Mouse (Mus musculus): ENCODE results near the gene Lbx1.

The Lbx1 gene

DNA sequence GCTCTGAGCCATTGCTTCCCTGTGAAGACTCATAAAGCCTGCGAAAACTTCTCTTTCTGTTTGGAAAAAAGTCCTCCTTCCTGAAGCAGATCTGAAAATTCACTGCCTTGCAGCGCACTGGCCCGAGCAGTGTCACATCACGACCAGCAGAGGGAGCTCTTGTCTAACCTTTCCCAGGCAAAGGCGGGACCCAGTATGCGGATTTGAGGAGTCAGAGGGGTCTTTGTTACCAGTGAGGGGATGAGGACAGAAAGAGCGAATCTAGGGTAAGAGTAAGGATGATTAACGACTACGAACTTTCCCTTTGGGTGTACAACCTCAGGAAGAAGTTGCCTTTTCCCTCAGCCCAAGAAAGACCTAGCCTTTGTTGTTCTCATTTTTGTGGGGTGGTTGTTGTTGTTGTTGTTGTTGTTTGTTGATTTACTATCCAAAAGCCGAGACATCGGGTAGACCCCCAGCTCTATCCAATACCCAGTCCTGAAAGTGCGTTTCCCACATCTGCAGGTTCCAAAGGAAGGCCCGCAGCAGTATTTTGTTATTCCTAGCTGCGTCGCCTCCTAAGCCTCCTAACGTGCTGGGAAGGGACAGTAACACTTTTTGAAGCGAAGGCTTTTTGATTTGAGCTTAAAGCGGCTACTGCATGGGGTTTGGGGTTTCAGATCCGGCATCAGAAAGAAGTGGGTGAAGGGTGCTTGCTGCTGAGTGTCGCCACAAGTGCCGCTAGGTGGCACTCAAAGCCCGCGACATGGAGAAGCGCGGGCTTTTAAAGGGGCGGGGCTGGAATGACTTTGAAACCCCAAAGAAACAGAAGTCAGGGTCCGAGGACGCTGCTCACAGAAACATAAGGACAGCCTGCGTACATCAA lies 14.8 kb downstream of the Lbx1 start:
- DNase-seq (ENCODE audit: inconsistent age in 2 of 2, low spot score in 1 of 2): peak; percentile 71 to 90

DNA sequence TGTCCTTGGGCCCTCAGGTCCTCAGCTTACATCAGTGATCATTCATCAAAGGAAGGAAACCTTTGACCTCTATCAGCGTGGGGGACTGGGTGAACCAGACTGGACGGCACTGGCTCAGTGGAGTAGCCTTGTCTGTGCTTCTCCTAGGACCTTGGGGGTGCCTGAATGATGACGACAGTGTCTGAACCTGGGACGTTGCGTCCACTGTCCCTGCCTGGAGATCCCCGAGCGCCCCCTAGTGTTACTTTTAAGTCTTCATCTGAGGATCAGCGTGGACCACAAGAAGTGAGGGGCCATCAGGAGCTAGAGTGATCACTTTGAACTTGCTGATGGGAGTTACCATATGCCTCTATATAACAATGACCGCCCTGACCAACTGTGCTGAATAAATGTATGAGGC lies 19.4 kb downstream of the Lbx1 start:
- DNase-seq (ENCODE audit: inconsistent age in 2 of 2, low spot score in 1 of 2): peak; percentile 69 to 87

DNA sequence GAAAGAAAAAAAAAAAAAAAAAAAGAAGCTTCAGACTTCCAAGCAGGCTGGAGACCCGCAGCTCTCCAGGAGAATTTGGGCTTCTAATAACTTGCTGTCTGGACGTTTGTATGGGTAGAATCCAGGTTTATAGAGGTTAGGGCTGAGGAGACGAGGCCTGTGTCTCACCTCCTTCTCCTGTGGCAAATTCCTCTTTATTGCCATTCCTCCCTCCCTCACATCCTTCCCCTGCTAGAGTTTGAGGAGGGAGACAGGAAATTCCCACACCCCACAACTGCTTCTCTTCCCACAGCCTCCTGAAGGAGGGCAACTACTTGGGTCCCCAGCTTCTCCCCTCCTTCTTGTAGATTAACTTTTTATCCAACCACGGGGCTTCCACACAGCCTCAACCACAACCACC lies 20.2 kb downstream of the Lbx1 start:
- DNase-seq (ENCODE audit: inconsistent age in 2 of 2, low spot score in 1 of 2): no peak

- DNase-seq (ENCODE audit: inconsistent age in 2 of 2, low spot score in 1 of 2): peak in 1 of 2 experiments; percentile 14
Observed at GRCm38 (mm10) chr19:45209776-45210422, 25.7 kb downstream of the Lbx1 start.

DNA sequence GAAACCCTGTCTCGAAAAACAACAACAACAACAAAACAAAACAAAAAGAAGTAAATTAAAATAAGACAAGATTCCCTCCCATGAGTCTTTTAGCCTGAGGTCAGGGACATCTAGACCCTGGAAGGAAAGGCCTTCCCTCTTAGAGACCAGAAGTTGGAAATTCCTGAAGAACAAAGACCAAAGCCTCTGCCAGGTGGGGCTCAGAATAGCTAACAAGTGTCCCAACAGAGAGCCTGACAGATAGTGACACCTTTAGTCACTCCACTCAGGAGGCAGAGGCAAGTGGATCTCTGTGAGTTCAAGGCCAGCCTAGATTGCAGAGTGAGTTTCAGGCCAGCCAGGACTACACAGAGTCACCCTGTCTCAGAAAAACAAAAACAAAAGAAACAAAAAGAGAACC lies 26.4 kb downstream of the Lbx1 start:
- no peak for DNase-seq (ENCODE audit: inconsistent age in 2 of 2, low spot score in 1 of 2)

- peak in 1 of 2 experiments; percentile 13 for DNase-seq (ENCODE audit: inconsistent age in 2 of 2, low spot score in 1 of 2)
Observed at GRCm38 (mm10) chr19:45208438-45209060, 27.1 kb downstream of the Lbx1 start.

GRCm38 (mm10) chr19:45207662-45208437 lies 27.8 kb downstream of the Lbx1 start:
- peak in 1 of 2 experiments; percentile 53 for DNase-seq (ENCODE audit: inconsistent age in 2 of 2, low spot score in 1 of 2)

GRCm38 (mm10) chr19:45207153-45207552 lies 28.5 kb downstream of the Lbx1 start:
- DNase-seq (ENCODE audit: inconsistent age in 2 of 2, low spot score in 1 of 2): peak in 1 of 2 experiments; percentile 12

GRCm38 (mm10) chr19:45205311-45206105 lies 30.1 kb downstream of the Lbx1 start:
- peak in 1 of 2 experiments; percentile 32 for DNase-seq (ENCODE audit: inconsistent age in 2 of 2, low spot score in 1 of 2)

- peak in 1 of 2 experiments; percentile 18 for DNase-seq (ENCODE audit: inconsistent age in 2 of 2, low spot score in 1 of 2)
Observed at GRCm38 (mm10) chr19:45196967-45197366, 38.6 kb downstream of the Lbx1 start.

DNA sequence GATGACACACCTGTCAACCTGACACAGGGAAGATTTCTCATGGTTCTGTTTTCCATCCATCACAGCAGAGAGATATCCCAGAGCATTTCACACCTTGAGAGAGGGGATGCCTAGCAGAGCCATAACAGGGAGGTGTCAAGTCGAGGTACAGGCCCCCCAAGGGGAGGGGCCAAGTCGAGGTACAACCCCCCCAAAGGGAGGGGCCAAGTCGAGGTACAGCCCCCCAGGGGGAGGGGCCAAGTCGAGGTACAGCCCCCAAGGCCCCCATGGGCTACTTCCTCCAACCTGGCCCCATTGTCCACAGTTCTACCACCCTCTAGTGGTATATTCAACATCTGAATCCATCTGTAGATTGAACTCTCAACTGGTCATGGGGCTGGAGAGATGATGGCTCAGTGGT lies 41.0 kb downstream of the Lbx1 start:
- DNase-seq (ENCODE audit: inconsistent age in 2 of 2, low spot score in 1 of 2): no peak

Data from adrenal gland, adult (tissue).